ENCODE assay signal across 21 mouse cellular contexts in the genomic region with DNA sequence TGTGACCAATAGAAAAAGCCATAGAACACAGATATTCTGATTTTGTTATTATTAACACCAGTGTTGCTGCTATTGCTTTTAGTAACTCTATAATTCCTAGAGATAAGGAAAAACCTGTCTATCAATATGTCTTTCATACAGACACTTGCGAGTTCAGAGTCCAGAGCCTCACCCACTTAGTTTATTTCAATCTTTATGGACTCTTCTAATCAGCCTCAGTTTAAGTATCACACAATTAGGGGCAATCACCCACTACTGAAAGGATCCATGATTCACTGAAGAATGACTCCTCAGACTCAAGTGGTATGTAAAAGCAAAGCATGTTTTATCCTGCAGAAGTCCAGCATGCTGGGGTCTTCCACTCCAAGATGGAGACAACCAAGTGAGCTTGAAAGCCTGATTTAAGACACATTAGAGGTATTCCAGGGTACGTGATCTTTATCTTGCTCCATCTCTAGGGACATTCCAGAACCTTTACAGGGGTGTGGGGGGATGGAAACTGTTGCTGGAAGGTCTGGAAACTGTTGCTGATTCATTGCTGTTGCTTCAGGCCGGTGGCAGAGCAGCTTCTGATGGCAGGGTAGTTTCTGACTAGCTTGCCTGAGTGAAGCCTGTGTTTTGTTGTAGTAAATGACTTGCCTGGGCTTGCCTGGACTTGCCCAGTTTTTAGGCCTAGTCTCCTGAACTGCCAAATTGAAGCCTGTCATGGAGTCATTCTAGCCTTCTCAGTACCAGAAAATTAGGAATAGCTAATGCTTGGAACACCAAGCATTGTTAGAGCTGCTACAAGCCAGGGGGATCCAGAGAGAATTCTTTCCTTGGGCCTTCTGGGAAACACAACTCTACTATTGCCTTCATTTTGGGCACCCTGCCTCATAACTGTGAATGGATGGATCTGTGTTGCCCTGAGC.
DNase-seq lines count a peak whose midpoint lies in the region; ATAC-seq and TF ChIP-seq lines count a peak whose summit lies in the region.
"Had no signal": no experiment of that assay in that cellular context is flagged by ENCODE, and none has a peak within 500 bp of the region (broad histone marks: within the 10 kb centered on the region; RNA-seq: fewer than 3 reads in every experiment).

No protein-coding gene starts in this region.

- H3K4me3 ChIP-seq in heart, adult 2 months: no peak overlapping the region
- no peak overlapping the region for H3K4me3 ChIP-seq in heart, embryonic 12.5 days
- H3K4me3 ChIP-seq in ES-Bruce4 (ENCODE audit: low read depth, low read length): no peak overlapping the region
- no peak overlapping the region for H3K4me3 ChIP-seq in embryonic facial prominence, embryonic 14.5 days (ENCODE audit: low read depth, low read length)
- H3K4me3 ChIP-seq in limb, embryonic 14.5 days (replicated peaks; ENCODE audit: low read length): no peak overlapping the region
- H3K4me3 ChIP-seq in hindbrain, embryonic 10.5 days: no peak overlapping the region
- H3K4me3 ChIP-seq: forebrain, embryonic 10.5 days; liver, embryonic 13.5 days had no signal

- TF ChIP-seq POLR2A in heart, adult 2 months (IDR thresholded peaks at IDR 0.05; ENCODE audit: insufficient read depth, low read depth, low read length): no peak
- no peak for TF ChIP-seq POLR2A in ES-Bruce4 (IDR thresholded peaks at IDR 0.05; ENCODE audit: insufficient read depth, low read length)
- no peak for TF ChIP-seq POLR2A in limb, embryonic 14.5 days (IDR thresholded peaks at IDR 0.05; ENCODE audit: borderline replicate concordance, extremely low read depth, insufficient read depth, insufficient read length)

- H3K36me3 ChIP-seq in heart, adult 2 months (ENCODE audit: control insufficient read depth, insufficient read depth, low read length): peaks cover 5% of the 10 kb centered on the region
- H3K36me3 ChIP-seq in heart, embryonic 12.5 days: no peaks in the 10 kb centered on the region
- H3K36me3 ChIP-seq in ES-Bruce4 (ENCODE audit: control insufficient read depth, insufficient read depth, low read length, poor library complexity, severe bottlenecking): no peaks in the 10 kb centered on the region
- H3K36me3 ChIP-seq in embryonic facial prominence, embryonic 14.5 days (ENCODE audit: control insufficient read depth, insufficient read depth, low read length): no peaks in the 10 kb centered on the region
- no peaks in the 10 kb centered on the region for H3K36me3 ChIP-seq in limb, embryonic 14.5 days (ENCODE audit: control insufficient read depth, insufficient read depth, low read length)
- H3K36me3 ChIP-seq in hindbrain, embryonic 10.5 days: no peaks in the 10 kb centered on the region
- H3K36me3 ChIP-seq: forebrain, embryonic 10.5 days; liver, embryonic 13.5 days had no signal

- H3K9ac ChIP-seq in heart, adult 2 months (ENCODE audit: low read depth, low read length): no peak overlapping the region
- H3K9ac ChIP-seq in heart, embryonic 12.5 days: no peak overlapping the region
- no peak overlapping the region for H3K9ac ChIP-seq in ES-Bruce4 (ENCODE audit: low read depth, poor library complexity, severe bottlenecking)
- H3K9ac ChIP-seq in embryonic facial prominence, embryonic 14.5 days (ENCODE audit: low read depth, low read length): no peak overlapping the region
- H3K9ac ChIP-seq in limb, embryonic 14.5 days (ENCODE audit: low read depth, low read length, severe bottlenecking): no peak overlapping the region
- H3K9ac ChIP-seq: liver, embryonic 13.5 days; lung, embryonic 14.5 days had no signal

- H3K79me2 ChIP-seq in heart, adult 2 months (replicated peaks; ENCODE audit: control insufficient read depth, insufficient read depth, low read length): no peaks in the 10 kb centered on the region

- no peak for ATAC-seq in heart, embryonic 12.5 days (ENCODE audit: insufficient number of reproducible peaks, low FRiP score)
- no peak for ATAC-seq in embryonic facial prominence, embryonic 14.5 days (ENCODE audit: low read depth)
- no peak for ATAC-seq in limb, embryonic 14.5 days (ENCODE audit: low FRiP score, low read depth)
- ATAC-seq: forebrain, embryonic 16.5 days; hindbrain, postnatal 0 days had no signal

- no peak overlapping the region for H3K4me2 ChIP-seq in heart, embryonic 12.5 days
- H3K4me2 ChIP-seq in embryonic facial prominence, embryonic 14.5 days (ENCODE audit: low read depth, low read length): no peak overlapping the region
- H3K4me2 ChIP-seq in limb, embryonic 14.5 days (replicated peaks; ENCODE audit: low read depth, low read length, severe bottlenecking): no peak overlapping the region
- H3K4me2 ChIP-seq: liver, embryonic 13.5 days; lung, embryonic 14.5 days had no signal

- WGBS in heart, adult 2 months: 86% methylated on average over 3 of the region's 3 CpGs
- WGBS in heart, embryonic 12.5 days: 70% methylated on average over 3 of the region's 3 CpGs
- 64% methylated on average over 3 of the region's 3 CpGs for WGBS in embryonic facial prominence, embryonic 14.5 days
- WGBS in limb, embryonic 14.5 days: 64% methylated on average over 3 of the region's 3 CpGs
- WGBS in hindbrain, embryonic 10.5 days: 84% methylated on average over 3 of the region's 3 CpGs

- no peaks in the 10 kb centered on the region for H3K27me3 ChIP-seq in heart, adult 2 months (ENCODE audit: control insufficient read depth, insufficient read depth, low read length)
- no peaks in the 10 kb centered on the region for H3K27me3 ChIP-seq in heart, embryonic 12.5 days (replicated peaks)
- H3K27me3 ChIP-seq in ES-Bruce4 (ENCODE audit: control insufficient read depth, insufficient read depth, low read length, poor library complexity, severe bottlenecking): no peaks in the 10 kb centered on the region
- H3K27me3 ChIP-seq in embryonic facial prominence, embryonic 14.5 days (replicated peaks; ENCODE audit: control insufficient read depth, insufficient read depth, low read length): no peaks in the 10 kb centered on the region
- no peaks in the 10 kb centered on the region for H3K27me3 ChIP-seq in limb, embryonic 14.5 days (ENCODE audit: control insufficient read depth, insufficient read depth, low read length)
- no peaks in the 10 kb centered on the region for H3K27me3 ChIP-seq in hindbrain, embryonic 10.5 days (ENCODE audit: insufficient read depth, poor library complexity, severe bottlenecking)
- H3K27me3 ChIP-seq: liver, embryonic 13.5 days had no signal

- peaks cover 3% of the 10 kb centered on the region for H3K4me1 ChIP-seq in heart, adult 2 months (ENCODE audit: control insufficient read depth, insufficient read depth, low read length)
- no peaks in the 10 kb centered on the region for H3K4me1 ChIP-seq in heart, embryonic 12.5 days (replicated peaks)
- no peaks in the 10 kb centered on the region for H3K4me1 ChIP-seq in ES-Bruce4 (ENCODE audit: control insufficient read depth, insufficient read depth, low read length)
- 0 out of 2 replicates have a peak, but pooled peaks cover 17% of the 10 kb centered on the region for H3K4me1 ChIP-seq in embryonic facial prominence, embryonic 14.5 days (ENCODE audit: control insufficient read depth, insufficient read depth, low read length)
- peaks cover 3% of the 10 kb centered on the region; the same call in 1 of the 2 replicates for H3K4me1 ChIP-seq in limb, embryonic 14.5 days (ENCODE audit: control insufficient read depth, insufficient read depth, low read length)
- H3K4me1 ChIP-seq in hindbrain, embryonic 10.5 days (replicated peaks): no peaks in the 10 kb centered on the region
- H3K4me1 ChIP-seq: forebrain, embryonic 10.5 days; liver, embryonic 13.5 days had no signal

- intact Hi-C loops in heart, adult 2 months (cut with DNase I): loop anchor here (10.0 kb wide), 1 partner anchor 201 kb away; the partner anchor contains the start of gene Abca8a

- no peak for DNase-seq in heart, adult 2 months
- DNase-seq in embryonic facial prominence, embryonic 14.5 days (ENCODE audit: low spot score): peak; percentile 44
- no peak for DNase-seq in limb, embryonic 14.5 days (ENCODE audit: low spot score)
- no peak for DNase-seq in right cerebral cortex, adult 2 months (ENCODE audit: low spot score in 2 of 2)
- no peak for DNase-seq in cerebellum, adult 9-10 months
- no peak for DNase-seq in hindbrain, embryonic 10.5 days (ENCODE audit: low spot score)
- DNase-seq: cerebellum, adult 11 months; cerebellum, postnatal 10 days; gastrocnemius, postnatal 36 days; kidney, adult 18-20 months; liver, embryonic 13.5 days; lung, embryonic 14.5 days; right cerebral cortex, adult 18-20 months had no signal

- peak overlapping the region; percentile 37; the same call in 1 of the 2 replicates for H3K27ac ChIP-seq in heart, adult 2 months
- no peak overlapping the region for H3K27ac ChIP-seq in heart, embryonic 12.5 days (ENCODE audit: poor library complexity, severe bottlenecking)
- H3K27ac ChIP-seq in ES-Bruce4 (ENCODE audit: insufficient read depth, low read length): peak overlapping the region; percentile 77
- H3K27ac ChIP-seq in embryonic facial prominence, embryonic 14.5 days (replicated peaks; ENCODE audit: low read depth, low read length): peak overlapping the region; percentile 45
- peak overlapping the region; percentile 14; the same call in 1 of the 2 replicates for H3K27ac ChIP-seq in limb, embryonic 14.5 days (replicated peaks; ENCODE audit: low read depth, low read length)
- H3K27ac ChIP-seq in hindbrain, embryonic 10.5 days: no peak overlapping the region
- H3K27ac ChIP-seq: forebrain, embryonic 10.5 days; hindbrain, postnatal 0 days; kidney, postnatal 0 days; liver, embryonic 13.5 days; macrophage; stomach, postnatal 0 days had no signal

- H3K9me3 ChIP-seq in heart, embryonic 12.5 days (replicated peaks): peaks cover 3% of the 10 kb centered on the region; the same call in 1 of the 2 replicates
- peaks cover 32% of the 10 kb centered on the region for H3K9me3 ChIP-seq in ES-Bruce4 (replicated peaks; ENCODE audit: control insufficient read depth, insufficient read depth, low read length, poor library complexity, severe bottlenecking)
- no peaks in the 10 kb centered on the region for H3K9me3 ChIP-seq in embryonic facial prominence, embryonic 14.5 days (ENCODE audit: control insufficient read depth, low read length)
- no peaks in the 10 kb centered on the region for H3K9me3 ChIP-seq in limb, embryonic 14.5 days (ENCODE audit: control insufficient read depth, low read length)
- H3K9me3 ChIP-seq in hindbrain, embryonic 10.5 days: no peaks in the 10 kb centered on the region
- H3K9me3 ChIP-seq: forebrain, embryonic 10.5 days; liver, embryonic 13.5 days had no signal

- no peak for TF ChIP-seq CTCF in heart, adult 2 months (IDR thresholded peaks at IDR 0.05)
- no peak for TF ChIP-seq CTCF in ES-Bruce4 (IDR thresholded peaks at IDR 0.05; ENCODE audit: low read depth, low read length)

- TF ChIP-seq EP300 in heart, adult 2 months (IDR thresholded peaks at IDR 0.05; ENCODE audit: insufficient read depth, low read depth, low read length): no peak
- no peak for TF ChIP-seq EP300 in ES-Bruce4 (IDR thresholded peaks at IDR 0.05; ENCODE audit: insufficient read depth, low read depth, low read length)

Comparison
In these comparisons a context has a peak if more than half of its experiments do, and no peak if none do; other contexts are left out.
1. H3K27ac ChIP-seq: peak in heart, adult 2 months (single experiment), ES-Bruce4 (single experiment), embryonic facial prominence, embryonic 14.5 days (single experiment) and limb, embryonic 14.5 days (single experiment); none in heart, embryonic 12.5 days (single experiment) and hindbrain, embryonic 10.5 days (single experiment).